In the genomic region with DNA sequence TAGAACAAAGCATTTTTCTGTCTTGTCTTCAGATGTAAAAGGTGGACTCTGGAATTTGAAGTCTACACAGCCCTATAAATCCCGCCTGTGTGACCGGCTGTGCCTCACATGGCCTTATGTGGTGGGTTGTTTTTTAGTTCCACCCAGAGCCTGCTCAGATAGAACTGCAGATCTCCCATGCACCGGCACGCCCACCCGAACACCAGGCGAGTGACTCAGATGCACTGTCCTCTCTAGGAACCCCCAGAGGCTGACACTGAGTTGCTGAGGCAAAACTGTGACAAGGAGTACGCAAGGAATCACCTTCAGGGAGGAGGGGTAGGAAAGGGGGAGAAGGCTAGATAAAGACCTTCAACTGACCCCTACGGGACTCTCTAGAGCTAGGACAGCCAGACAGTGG, we compare ENCODE assay signal across 21 mouse cellular contexts.
"Had no signal": no experiment of that assay in that cellular context is flagged by ENCODE, and none has a peak within 500 bp of the region (broad histone marks: within the 10 kb centered on the region; RNA-seq: fewer than 3 reads in every experiment).

No protein-coding gene starts in this region.

- H3K9ac ChIP-seq: limb, embryonic 12.5 days; limb, embryonic 15.5 days; liver, embryonic 14.5 days; liver, postnatal 0 days; lung, embryonic 14.5 days; midbrain, embryonic 12.5 days; midbrain, embryonic 15.5 days; neural tube, embryonic 13.5 days had no signal

- H3K27me3 ChIP-seq: limb, embryonic 12.5 days; limb, embryonic 15.5 days; midbrain, embryonic 12.5 days; midbrain, embryonic 15.5 days; neural tube, embryonic 13.5 days had no signal

- H3K27ac ChIP-seq: kidney, postnatal 0 days; limb, embryonic 12.5 days; limb, embryonic 15.5 days; liver, embryonic 14.5 days; macrophage; midbrain, embryonic 12.5 days; midbrain, embryonic 15.5 days; neural tube, embryonic 13.5 days; stomach, postnatal 0 days had no signal

- ATAC-seq: liver, postnatal 0 days; lung, postnatal 0 days; midbrain, embryonic 15.5 days had no signal

- DNase-seq: kidney, adult 18-20 months; kidney, adult 9 months; kidney, postnatal 36 days; left cerebral cortex, postnatal 4 days; liver, postnatal 0 days; lung, embryonic 14.5 days; right cerebral cortex, adult 18-20 months; right cerebral cortex, postnatal 14 days; right cerebral cortex, postnatal 4 days; thymus, postnatal 36 days had no signal

- H3K9me3 ChIP-seq: limb, embryonic 12.5 days; limb, embryonic 15.5 days; midbrain, embryonic 12.5 days; midbrain, embryonic 15.5 days; neural tube, embryonic 13.5 days had no signal

- H3K4me2 ChIP-seq: limb, embryonic 12.5 days; limb, embryonic 15.5 days; liver, embryonic 11.5 days; lung, embryonic 14.5 days; midbrain, embryonic 12.5 days; midbrain, embryonic 15.5 days; neural tube, embryonic 13.5 days had no signal

- H3K4me1 ChIP-seq: midbrain, embryonic 15.5 days had no signal

- H3K36me3 ChIP-seq: limb, embryonic 12.5 days; limb, embryonic 15.5 days; midbrain, embryonic 12.5 days; midbrain, embryonic 15.5 days; neural tube, embryonic 13.5 days had no signal

- H3K4me3 ChIP-seq: limb, embryonic 12.5 days; limb, embryonic 15.5 days; midbrain, embryonic 12.5 days; midbrain, embryonic 15.5 days; neural tube, embryonic 13.5 days had no signal
